Mouse (Mus musculus) erythroblast, embryonic 14.5 days (primary cell): Measurements from ENCODE around the gene Slc35b2.

Source experiments
- GATA1 ChIP-seq: IDR thresholded peaks from 2 replicates; pipeline ENCODE4 v1.6.1; 2012; ENCODE audit warnings: low read length, inconsistent platforms, mixed read lengths
- TAL1 ChIP-seq: IDR thresholded peaks from 3 replicates; pipeline ENCODE4 v1.6.1; 2012; ENCODE audit warnings: low read length, inconsistent platforms, mixed read lengths

DNA sequence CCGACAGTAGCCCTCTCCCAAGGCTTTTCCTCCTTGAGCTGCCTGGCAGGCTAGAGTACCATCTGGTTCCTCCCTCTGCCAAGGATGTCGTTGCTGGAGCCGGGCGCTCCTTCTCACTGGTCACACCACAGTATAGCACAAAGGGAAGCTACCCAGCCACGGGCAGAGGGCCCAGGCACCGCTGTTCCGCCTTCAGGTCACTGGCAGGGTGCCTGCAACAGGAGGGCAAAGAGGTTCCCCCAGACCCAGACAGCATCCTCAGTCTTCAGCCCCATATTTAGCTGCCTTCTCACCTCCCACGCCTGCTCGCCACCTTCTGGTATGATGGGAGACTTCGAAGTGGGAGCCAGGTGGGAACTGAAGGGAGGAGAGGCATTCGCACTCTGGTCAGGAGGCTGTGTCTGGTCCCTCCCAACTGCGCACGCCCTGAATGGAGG lies 33.3 kb upstream of the Slc35b2 start:
- TF ChIP-seq GATA1 (no peak), TAL1 (no peak)
